Mouse (Mus musculus) cerebellum, adult 9-10 months (tissue): ENCODE measurements at regions not wholly inside any gene's neighbourhood (a gene's known extent, or its start where the extent isn't known, plus 50 kb on each side); places are given as distances from the start of the nearest gene placed in this dataset.
A peak's percentile ranks its signal among the peaks of the same experiment; 100 is the strongest.

Experiments
- DNase-seq: peaks from one replicate; pipeline ENCODE4 v3.0.0; 2022

GRCm38 (mm10) chr2:138640654-138641053 is 384.3 kb downstream of the Btbd3 start:
- DNase-seq: no peak

- no peak for DNase-seq
Measured at GRCm38 (mm10) chr2:138641335-138641734, 385.0 kb downstream of the Btbd3 start.

GRCm38 (mm10) chr2:138648616-138649015 is 392.3 kb downstream of the Btbd3 start:
- DNase-seq: peak; percentile 15

GRCm38 (mm10) chr2:138659376-138659775 is 403.0 kb downstream of the Btbd3 start:
- DNase-seq: peak; percentile 28

GRCm38 (mm10) chr2:138670307-138670706 is 413.9 kb downstream of the Btbd3 start:
- DNase-seq: no peak

- DNase-seq: no peak
Measured at GRCm38 (mm10) chr2:138674801-138675200, 418.4 kb downstream of the Btbd3 start.

GRCm38 (mm10) chr2:138675229-138676065 is 419.1 kb downstream of the Btbd3 start:
- DNase-seq: no peak

- DNase-seq: no peak
Measured at GRCm38 (mm10) chr2:138688140-138688871, 431.9 kb downstream of the Btbd3 start.

- peak; percentile 65 for DNase-seq
Measured at GRCm38 (mm10) chr2:138689497-138689896, 433.1 kb downstream of the Btbd3 start.

- no peak for DNase-seq
Measured at GRCm38 (mm10) chr2:138702783-138703182, 446.4 kb downstream of the Btbd3 start.

GRCm38 (mm10) chr2:138703943-138704541 is 447.7 kb downstream of the Btbd3 start:
- DNase-seq: no peak

- peak; percentile 29 for DNase-seq
Measured at GRCm38 (mm10) chr2:138708763-138709162, 452.4 kb downstream of the Btbd3 start.

GRCm38 (mm10) chr2:138733846-138734245 is 477.5 kb downstream of the Btbd3 start:
- DNase-seq: peak; percentile 31

GRCm38 (mm10) chr2:138744806-138745205 is 488.4 kb downstream of the Btbd3 start:
- no peak for DNase-seq

GRCm38 (mm10) chr2:138760439-138760963 is 504.1 kb downstream of the Btbd3 start:
- DNase-seq: peak; percentile 26

- peak; percentile 52 for DNase-seq
Measured at GRCm38 (mm10) chr2:138761400-138761799, 505.0 kb downstream of the Btbd3 start.

- no peak for DNase-seq
Measured at GRCm38 (mm10) chr2:138766275-138766842, 510.0 kb downstream of the Btbd3 start.

- no peak for DNase-seq
Measured at GRCm38 (mm10) chr2:138783781-138784180, 527.4 kb downstream of the Btbd3 start.

GRCm38 (mm10) chr2:138792711-138793450 is 536.5 kb downstream of the Btbd3 start:
- peak; percentile 97 for DNase-seq

GRCm38 (mm10) chr2:138806196-138806595 is 549.8 kb downstream of the Btbd3 start:
- no peak for DNase-seq

- DNase-seq: no peak
Measured at GRCm38 (mm10) chr2:138809767-138810166, 553.4 kb downstream of the Btbd3 start.

GRCm38 (mm10) chr2:138820489-138820888 is 564.1 kb downstream of the Btbd3 start:
- peak; percentile 78 for DNase-seq
